Mouse (Mus musculus) liver, postnatal 0 days (tissue): Measurements from ENCODE around the gene Gm20388.

Experiments
- CTCF ChIP-seq: sonication (generic); IDR thresholded peaks from 2 replicates; pipeline ENCODE4 v1.5.1; 2016; ENCODE audit warnings: antibody characterized with exemption, low read depth
- EP300 ChIP-seq: IDR thresholded peaks from 2 replicates; pipeline ENCODE4 v1.6.1; 2016; ENCODE audit warnings: antibody characterized with exemption, low read depth, mild to moderate bottlenecking

GRCm38 (mm10) chr8:122630696-122631095 is 2720.1 kb downstream of the Gm20388 start:
- TF ChIP-seq CTCF (no peak), EP300 (no peak)
